Mouse (Mus musculus) c-Kit-positive CD71-positive TER-119-positive erythroid progenitor cells, embryonic 14.5 days (primary cell): ENCODE data around the gene Ccdc173.
"Not testable (repeated sequence)": the region's sequence is repeated elsewhere in the genome, so short reads cannot be mapped to it uniquely, and the experiment has no call there.

Experiments used
- DNase-seq: peaks from one replicate; pipeline ENCODE4 v3.0.0-alpha.2; 2013; ENCODE audit warnings: low spot score

Gene Ccdc173

DNA sequence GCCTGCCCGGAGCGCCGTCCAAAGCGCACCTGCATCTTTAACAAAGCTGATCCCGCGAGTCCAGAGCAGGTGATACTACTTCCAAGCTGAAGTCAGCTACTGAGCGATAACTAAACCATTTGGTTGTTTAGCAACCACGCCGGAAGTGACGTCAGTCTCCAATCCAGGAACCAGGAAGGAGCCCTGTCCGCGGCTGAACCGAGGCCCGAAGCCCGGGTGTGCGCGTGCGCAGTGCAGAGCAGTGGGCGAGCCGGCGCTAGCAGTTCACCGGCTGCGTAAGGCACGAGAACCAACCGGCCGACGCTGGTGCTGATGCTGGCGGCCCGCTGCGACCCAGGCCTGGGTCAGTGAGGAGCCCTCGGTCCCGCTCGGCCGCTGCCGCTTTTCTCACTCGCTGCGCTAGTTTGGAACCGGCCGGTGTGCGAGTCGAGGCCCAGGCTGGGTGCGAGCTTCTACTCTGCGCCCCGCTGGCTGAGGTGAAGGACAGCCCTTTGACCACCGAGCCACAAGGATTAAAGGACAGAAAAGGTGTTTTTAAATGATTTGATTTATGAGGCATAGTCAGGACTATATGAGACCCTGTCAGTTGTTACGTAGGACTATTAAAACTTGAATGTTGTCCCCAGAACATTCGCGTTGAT, at the start of gene Ccdc173, which contains the start of gene Phospho2:
Gene Ccdc173 (minus strand): TSS at position 147 of the 641 bp plus-strand sequence.
Gene Phospho2 (plus strand): TSS at position 195 of the 641 bp plus-strand sequence.
- DNase-seq: peak; percentile 99

GRCm38 (mm10) chr2:69838707-69839106, 49.3 kb upstream of the Ccdc173 start:
- no peak for DNase-seq

DNA sequence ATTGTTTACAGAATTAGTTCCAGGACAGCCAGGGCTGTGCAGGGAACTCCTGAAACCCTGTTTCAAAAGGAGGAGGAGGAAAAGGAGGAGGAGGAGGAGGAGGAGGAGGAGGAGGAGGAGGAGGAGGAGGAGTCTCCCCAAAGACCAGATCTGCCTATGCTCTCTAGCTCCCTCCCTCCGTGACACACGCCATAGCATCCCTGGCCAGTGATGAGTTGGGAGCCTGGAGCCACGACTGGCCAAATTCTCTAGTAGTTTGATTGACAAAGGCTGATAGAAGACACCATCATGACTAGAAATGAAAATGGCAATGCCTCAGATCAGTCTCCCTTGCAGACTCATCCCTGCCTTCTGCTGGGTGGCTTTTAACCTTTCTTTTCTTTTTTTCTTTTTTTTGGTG, 48.6 kb upstream of the Ccdc173 start:
- DNase-seq: no peak

- no peak for DNase-seq
Measured at GRCm38 (mm10) chr2:69837244-69837967, 48.0 kb upstream of the Ccdc173 start.

- no peak for DNase-seq
Measured at GRCm38 (mm10) chr2:69830116-69830515, 40.7 kb upstream of the Ccdc173 start.

DNA sequence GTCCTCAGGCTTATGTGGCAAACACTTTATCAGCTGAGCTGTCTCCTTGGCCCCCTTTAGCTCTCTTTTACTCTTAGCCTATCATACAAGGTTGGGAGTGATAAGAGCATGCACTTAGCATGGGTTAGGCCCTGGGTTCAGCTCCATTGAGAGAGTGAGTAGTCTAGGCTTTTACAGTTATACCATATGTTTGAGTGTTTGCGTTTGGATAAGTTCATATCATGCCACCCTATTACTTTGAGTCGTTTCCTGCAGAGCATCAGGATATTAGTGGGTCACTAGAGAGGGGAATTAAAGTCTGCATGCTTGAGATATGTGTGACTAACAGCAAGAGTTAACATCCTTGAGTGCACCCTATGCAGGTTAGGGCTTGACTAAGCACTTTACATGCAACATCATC, 40.3 kb upstream of the Ccdc173 start:
- no peak for DNase-seq

DNA sequence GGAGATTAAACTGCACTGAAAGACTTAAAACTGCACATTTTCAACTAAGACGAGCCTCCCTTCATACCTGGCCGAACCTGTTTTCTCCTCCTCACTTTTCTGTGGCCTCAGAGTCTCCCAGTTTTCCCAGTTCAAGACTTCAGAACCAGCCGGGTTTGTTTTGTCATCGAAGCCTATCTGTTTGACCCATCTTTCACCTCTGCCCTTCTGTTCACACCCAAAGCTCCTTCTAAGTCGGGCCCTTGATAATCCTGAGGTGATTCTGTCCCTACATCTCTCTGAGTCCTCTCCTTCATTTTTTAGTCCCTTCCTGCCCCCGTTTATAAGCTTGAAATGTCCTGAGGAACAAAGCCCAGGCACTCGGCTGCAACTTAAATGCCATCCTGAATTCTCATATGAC, 38.7 kb upstream of the Ccdc173 start:
- DNase-seq: no peak

- DNase-seq: no peak
Measured at GRCm38 (mm10) chr2:69826380-69826779, 37.0 kb upstream of the Ccdc173 start.

DNA sequence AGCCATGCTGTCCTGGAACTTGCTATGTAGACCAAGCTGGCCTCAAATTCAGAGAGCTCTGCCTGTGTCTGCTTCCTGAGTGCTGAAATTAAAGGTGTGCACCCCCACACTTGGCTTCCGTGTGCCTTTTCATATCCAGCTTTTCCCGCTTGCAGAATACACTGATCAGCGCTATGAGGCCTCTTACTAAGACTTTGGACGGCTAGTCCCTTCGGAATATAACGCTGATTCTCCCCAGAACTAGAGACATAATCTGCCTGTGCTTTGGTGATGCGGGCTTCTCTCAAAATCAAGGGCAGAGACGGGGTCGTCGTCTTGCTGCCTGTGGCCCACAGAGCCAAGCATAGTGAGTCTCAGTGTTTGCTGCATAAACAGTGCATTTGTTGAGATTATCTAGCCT, 36.5 kb upstream of the Ccdc173 start:
- no peak for DNase-seq

DNA sequence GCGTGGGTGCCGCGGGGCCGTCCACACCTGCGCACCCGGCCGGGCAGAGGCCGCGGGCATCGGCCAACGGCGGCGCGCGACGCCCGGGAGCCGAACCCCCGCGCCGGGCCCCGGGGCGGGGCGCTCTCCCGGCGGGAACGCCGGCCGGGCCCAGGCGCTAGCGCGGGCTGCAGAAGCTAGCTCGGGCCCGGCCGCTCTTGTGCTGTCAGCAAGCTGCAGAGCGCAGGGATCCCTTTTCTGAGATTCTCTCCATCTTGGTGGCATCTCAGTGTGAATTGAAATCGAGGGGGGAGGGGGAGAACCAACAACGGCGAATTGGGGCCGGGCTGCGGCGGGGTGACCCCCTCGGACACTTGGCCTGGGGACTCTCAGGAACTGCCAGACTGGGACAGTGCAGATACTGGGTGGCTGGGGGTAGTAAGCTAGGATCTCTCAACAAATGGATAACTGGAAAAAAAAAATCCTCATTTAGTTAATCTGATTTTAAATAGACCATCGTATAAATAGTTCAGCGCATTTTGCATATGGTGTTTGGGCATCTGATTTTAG, 33.8 kb upstream of the Ccdc173 start:
- no peak for DNase-seq

- peak; percentile 50 for DNase-seq
Measured at GRCm38 (mm10) chr2:69822361-69823128, 33.2 kb upstream of the Ccdc173 start.

DNA sequence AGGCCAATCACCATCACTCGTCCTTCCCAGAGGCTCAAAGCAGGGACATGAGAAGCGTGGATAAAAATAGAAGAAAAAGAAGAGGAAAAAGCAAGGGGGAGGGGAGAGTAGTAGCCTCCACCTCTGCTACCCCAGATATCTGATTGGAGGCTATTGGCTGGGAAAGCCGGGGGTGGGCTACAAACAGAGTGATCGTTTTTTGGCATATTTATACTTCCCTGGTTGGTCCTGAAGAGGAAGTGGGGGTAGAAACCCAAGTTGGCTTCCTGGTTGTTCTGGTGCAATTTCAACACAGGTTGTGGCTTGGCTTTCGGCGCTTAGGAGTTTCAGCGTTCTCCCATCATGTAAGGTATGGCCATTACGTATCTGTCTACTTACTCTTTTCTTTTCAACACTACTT, 32.3 kb upstream of the Ccdc173 start, which contains the start of gene Klhl23:
Gene Klhl23 (plus strand): TSS at position 234 of the 400 bp plus-strand sequence.
- peak; percentile 61 for DNase-seq

DNA sequence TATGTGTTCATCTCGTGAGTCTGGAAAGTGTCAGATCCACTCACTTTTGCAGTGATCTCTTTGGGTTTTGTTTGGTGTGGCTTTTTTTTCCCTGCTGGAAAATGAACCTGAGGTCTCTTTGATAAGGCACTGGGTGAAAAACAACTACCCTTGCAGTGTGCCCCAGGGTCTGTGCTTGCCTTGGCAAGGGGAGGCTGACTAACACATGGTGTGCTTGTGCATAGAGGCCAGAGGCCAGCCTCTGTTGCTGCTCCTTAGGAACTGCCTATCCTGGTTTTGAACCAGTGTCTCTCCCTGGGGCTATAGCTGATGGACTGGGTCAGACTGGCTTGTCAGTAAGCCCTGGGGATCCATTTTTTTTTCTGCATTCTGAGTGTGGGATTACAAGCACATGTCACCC, 30.8 kb upstream of the Ccdc173 start:
- DNase-seq: no peak

DNA sequence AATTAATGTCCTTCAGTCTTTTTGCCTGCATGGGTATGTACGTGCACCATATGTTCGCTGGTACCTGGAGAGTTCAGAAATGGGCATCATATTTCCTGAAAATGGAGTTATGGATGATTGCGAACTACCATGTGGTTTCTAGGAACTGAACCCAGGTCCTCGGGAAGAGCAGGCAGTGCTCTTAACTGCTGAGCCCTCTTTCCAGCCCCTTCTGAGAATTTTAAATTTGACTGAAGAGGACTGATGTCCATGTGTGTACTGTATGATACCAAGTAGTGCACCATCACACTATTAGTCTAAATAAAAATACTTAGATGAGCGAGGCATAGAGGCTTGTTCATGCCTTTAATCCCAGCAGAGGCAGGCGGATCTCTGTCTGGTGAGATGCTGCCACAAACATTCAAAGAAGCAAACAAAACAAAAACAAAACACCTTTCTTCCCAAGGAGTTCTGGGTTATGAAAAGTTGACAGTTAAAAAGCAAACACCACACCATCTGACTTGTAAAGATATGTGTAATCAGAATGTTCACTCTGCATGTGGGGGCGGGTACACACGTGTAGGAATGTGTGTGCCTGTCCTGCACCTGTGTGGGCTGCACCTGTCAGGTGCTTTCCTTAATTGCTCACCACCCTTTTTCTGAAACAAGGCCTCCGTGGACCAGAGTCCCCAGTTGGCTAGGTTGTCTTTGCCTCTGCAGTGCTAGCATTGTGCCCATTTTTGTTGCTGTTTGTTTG, 29.1 kb upstream of the Ccdc173 start:
- peak; percentile 76 for DNase-seq

DNA sequence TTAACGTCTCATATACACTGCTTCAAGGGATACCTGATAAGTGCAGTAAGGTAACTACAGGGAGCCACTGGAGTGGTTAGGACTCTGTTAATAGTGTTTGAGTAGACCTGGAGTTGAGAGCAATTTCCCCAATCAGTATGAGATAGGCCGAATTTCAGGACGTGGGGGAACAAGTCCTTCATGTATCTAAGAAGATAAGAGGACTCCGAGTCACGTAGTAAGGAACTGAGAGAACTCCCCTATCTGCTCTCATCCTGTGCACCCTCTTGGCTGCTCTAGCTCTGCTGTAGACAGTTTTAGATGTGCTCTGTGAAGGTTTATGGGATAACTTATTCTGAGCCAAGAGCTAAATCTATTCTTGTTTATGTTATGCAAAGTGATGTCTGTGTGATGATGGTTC, 27.2 kb upstream of the Ccdc173 start:
- DNase-seq: peak; percentile 68

DNA sequence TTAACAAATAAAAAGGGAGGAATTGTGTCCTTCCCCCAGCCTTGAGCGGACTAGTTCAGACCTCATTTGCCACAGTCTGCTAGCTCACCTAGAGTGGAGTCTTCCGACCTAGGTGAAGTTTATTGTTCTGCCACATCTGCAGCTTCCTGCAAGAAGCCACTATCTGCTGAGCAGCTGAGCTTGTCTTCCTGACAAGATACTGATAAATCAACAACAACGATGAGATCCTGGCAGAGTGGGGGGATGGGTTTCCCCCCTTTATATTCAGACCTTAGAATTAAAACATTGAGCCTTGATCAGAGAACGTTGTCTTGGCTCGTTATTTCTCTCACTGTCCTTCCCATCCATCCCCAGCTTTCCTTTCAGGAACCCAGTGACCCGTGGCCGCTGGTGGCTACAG, 22.0 kb upstream of the Ccdc173 start:
- not testable (repeated sequence) for DNase-seq

DNA sequence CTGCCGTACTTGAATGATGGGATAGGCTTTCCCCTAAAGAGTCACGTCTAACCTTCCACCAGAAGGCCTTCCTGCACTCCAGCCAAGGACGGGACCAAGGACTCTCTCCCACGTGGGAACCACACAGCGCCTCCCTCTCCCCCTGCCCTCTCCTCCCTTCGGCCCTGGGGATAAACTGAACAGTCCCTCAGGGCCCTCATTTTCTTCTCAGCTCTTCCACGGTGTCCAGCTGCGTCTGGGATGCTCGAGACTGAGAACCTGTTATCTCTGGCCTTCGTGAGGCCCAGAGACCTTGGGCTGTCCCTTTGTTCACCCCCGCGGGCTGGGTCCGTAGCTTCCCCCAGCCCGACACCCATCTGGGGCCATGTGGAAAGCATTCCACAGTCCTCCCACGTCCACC, 20.8 kb upstream of the Ccdc173 start:
- no peak for DNase-seq

DNA sequence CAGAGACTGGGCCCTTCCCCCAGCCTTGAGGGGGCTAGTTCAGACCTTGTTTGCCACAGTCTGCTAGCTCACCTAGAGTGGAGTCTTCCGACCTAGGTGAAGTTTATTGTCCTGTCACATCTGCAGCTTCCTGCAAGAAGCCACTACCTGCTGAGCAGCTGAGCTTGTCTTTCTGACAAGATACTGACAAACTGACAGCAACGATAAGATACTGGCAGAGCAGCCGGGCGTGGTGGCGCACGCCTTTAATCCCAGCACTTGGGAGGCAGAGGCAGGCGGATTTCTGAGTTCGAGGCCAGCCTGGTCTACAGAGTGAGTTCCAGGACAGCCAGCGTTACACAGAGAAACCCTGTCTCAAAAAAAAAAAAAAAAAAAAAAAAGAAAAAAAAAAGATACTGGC, 15.3 kb upstream of the Ccdc173 start:
- DNase-seq: not testable (repeated sequence)

- no peak for DNase-seq
Measured at GRCm38 (mm10) chr2:69803756-69804155, 14.4 kb upstream of the Ccdc173 start.

DNA sequence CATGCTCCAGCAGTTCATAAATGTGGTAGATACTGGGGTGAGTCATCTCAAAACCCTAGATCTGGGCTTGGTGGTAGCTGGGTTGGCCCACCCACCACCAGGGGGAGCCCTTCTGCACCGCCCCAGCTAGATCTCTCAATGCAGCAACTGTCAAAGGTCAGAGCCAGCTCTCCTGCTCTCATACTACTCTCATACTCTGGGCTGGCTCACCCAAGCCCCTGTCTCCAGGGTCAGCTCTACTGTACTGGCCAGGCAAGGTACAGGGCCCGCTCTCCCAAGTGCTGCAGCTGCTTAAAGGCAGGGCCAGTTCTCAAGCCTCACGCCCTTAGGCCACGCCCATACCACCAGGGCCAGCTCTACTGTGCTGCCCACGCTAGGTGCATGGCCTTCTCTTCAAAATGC, 13.5 kb upstream of the Ccdc173 start:
- DNase-seq: peak; percentile 80

DNA sequence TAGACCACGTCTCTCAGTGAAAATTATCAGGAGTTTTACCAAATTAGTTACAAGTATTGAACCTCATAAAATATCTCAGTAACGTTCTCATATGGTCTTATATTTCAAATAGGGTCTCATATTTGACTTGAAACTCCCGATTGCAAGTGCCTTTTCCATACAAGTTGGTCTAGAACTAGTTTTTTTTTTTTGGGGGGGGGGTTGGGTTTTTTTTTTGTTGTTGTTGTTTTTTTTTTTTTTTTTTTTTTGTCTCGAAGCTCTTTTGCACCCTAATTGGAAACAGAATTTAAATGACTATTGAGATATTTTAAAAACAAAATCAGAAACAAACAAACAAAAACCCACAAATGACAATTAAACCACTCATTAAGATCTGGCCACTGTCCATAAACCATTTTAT, 1.3 kb upstream of the Ccdc173 start:
- DNase-seq: no peak

- peak; percentile 93 for DNase-seq
Measured at GRCm38 (mm10) chr2:69790285-69790684, 910 bp upstream of the Ccdc173 start.
